ENCODE assay signal across 1 mouse cellular context in the genomic region with DNA sequence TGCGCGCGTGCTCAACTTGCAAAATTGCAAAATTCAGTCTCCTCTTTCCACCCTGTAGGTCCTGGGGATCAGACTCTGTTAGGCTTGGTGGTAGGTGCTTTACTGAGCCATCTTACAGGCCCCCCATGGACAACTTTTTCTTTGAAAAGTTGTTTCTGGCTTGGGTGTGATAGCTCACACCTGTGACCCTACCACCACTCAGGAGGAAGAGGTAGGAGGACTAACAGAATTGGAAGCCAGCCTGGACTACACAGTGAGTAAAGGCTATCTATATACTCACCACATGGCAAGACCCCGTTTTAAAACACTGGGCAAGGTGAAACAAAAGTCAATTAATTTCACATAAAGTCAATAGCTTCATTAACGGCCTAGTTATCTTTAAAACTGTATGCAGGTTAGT.
TF ChIP-seq lines count a peak whose summit lies in the region.

No protein-coding gene starts in this region.

TF ChIP-seq in CH12.LX, 34 proteins besides CTCF, POLR2A, EP300 and RAD21 (continued from another document):
- TF ChIP-seq E2F4 (IDR thresholded peaks at IDR 0.05; ENCODE audit: insufficient replicate concordance, low read depth, low read length) (no peak), MEF2A (IDR thresholded peaks at IDR 0.05; ENCODE audit: borderline replicate concordance, low read depth, low read length) (no peak), KAT2A (IDR thresholded peaks at IDR 0.05; ENCODE audit: insufficient replicate concordance, low read length) (no peak), MAFK (IDR thresholded peaks at IDR 0.05; ENCODE audit: insufficient replicate concordance, low read length) (no peak), USF2 (conservative IDR thresholded peaks at IDR 0.05; ENCODE audit: low read depth, low read length) (no peak), IRF4 (IDR thresholded peaks at IDR 0.05; ENCODE audit: low read depth, low read length) (no peak), USF1 (IDR thresholded peaks at IDR 0.05; ENCODE audit: low read depth, low read length) (no peak), HCFC1 (IDR thresholded peaks at IDR 0.05; ENCODE audit: low read depth, low read length) (no peak), MAZ (IDR thresholded peaks at IDR 0.05; ENCODE audit: low read depth, low read length) (no peak)
TF ChIP-seq in CH12.LX: peak in this region for 0.
